Mouse (Mus musculus): ENCODE data around the gene Nfyc. TPM values are rescaled to one million over a fixed set of nuclear protein-coding genes. Genes with fewer than 3 reads are reported as not detected.

The Nfyc gene
- polyA plus RNA-seq (2014; fragmentation: Illumina TruSeq; extraction: RNeasy Lipid Tissue Mini Kit (QIAGEN cat#74804); ENCODE audit: low read depth, low replicate concordance): 11.8 TPM

GRCm38 (mm10) chr4:120831472-120831871 lies at the start of gene Nfyc:
Nfyc (minus strand) TSS chr4:120831572.

GRCm38 (mm10) chr4:120854588-120855319 lies 23.4 kb upstream of the Nfyc start, which contains the start of gene Rims3:
Rims3 (plus strand) TSS chr4:120854816.

GRCm38 (mm10) chr4:120747941-120748866 lies 83.2 kb downstream of the Nfyc start, which contains the start of gene Kcnq4:
Kcnq4 (minus strand) TSS chr4:120748612.

Other genes with a start within 250 kb of the Nfyc start
- not detected for gene Gm8439, start 242.8 kb downstream of the Nfyc start, polyA plus RNA-seq (2014; fragmentation: Illumina TruSeq; extraction: RNeasy Lipid Tissue Mini Kit (QIAGEN cat#74804); ENCODE audit: low read depth, low replicate concordance)
- gene Cited4, start 165.0 kb downstream of the Nfyc start, polyA plus RNA-seq (2014; fragmentation: Illumina TruSeq; extraction: RNeasy Lipid Tissue Mini Kit (QIAGEN cat#74804); ENCODE audit: low read depth, low replicate concordance): not detected
- gene Kcnq4, start 83.0 kb downstream of the Nfyc start, polyA plus RNA-seq (2014; fragmentation: Illumina TruSeq; extraction: RNeasy Lipid Tissue Mini Kit (QIAGEN cat#74804); ENCODE audit: low read depth, low replicate concordance): not detected
- gene Rims3, start 23.2 kb upstream of the Nfyc start, polyA plus RNA-seq (2014; fragmentation: Illumina TruSeq; extraction: RNeasy Lipid Tissue Mini Kit (QIAGEN cat#74804); ENCODE audit: low read depth, low replicate concordance): 0.95 TPM
- 6.2 TPM for gene Exo5, start 93.4 kb upstream of the Nfyc start, polyA plus RNA-seq (2014; fragmentation: Illumina TruSeq; extraction: RNeasy Lipid Tissue Mini Kit (QIAGEN cat#74804); ENCODE audit: low read depth, low replicate concordance)
- gene Zfp69, start 120.1 kb upstream of the Nfyc start, polyA plus RNA-seq (2014; fragmentation: Illumina TruSeq; extraction: RNeasy Lipid Tissue Mini Kit (QIAGEN cat#74804); ENCODE audit: low read depth, low replicate concordance): 2.3 TPM
- gene Smap2, start 185.7 kb upstream of the Nfyc start, polyA plus RNA-seq (2014; fragmentation: Illumina TruSeq; extraction: RNeasy Lipid Tissue Mini Kit (QIAGEN cat#74804); ENCODE audit: low read depth, low replicate concordance): 26.4 TPM
- gene Col9a2, start 207.8 kb upstream of the Nfyc start, polyA plus RNA-seq (2014; fragmentation: Illumina TruSeq; extraction: RNeasy Lipid Tissue Mini Kit (QIAGEN cat#74804); ENCODE audit: low read depth, low replicate concordance): not detected